13 mouse cellular contexts compared by ENCODE assay signal in the genomic region with DNA sequence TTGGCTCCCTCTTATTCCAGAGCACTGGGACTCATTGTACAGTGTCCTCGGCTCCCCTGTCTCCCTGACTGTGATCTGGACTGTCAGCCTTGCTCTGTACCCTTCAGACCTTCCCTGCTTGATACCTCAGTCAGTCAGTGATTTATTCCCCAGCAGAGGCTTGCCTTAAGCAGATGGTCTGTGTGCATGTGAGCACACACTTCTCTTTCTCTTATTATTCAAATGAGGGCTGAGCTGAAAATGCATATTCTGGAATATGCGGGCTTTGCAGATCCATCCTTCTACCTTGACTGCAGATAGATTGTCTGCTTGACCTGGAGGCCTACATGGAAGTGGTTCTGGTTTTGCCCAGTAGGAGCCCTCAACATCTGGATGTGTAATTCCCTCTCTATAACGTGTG. TPM values are rescaled to one million over a fixed set of nuclear protein-coding genes. Genes with fewer than 3 reads are reported as not detected.
DNase-seq lines count a peak whose midpoint lies in the region; ATAC-seq and TF ChIP-seq lines count a peak whose summit lies in the region.
"Had no signal": no experiment of that assay in that cellular context is flagged by ENCODE, and none has a peak within 500 bp of the region (broad histone marks: within the 10 kb centered on the region; RNA-seq: fewer than 3 reads in every experiment).

No protein-coding gene starts in this region.

- TF ChIP-seq POLR2A in limb, embryonic 14.5 days (IDR thresholded peaks at IDR 0.05; ENCODE audit: borderline replicate concordance, extremely low read depth, insufficient read depth, insufficient read length) = no peak
- no peak for TF ChIP-seq POLR2A in olfactory bulb, adult 2 months (IDR thresholded peaks at IDR 0.05; ENCODE audit: insufficient read depth, low read depth, low read length)

- WGBS in neural tube, embryonic 11.5 days = 32% methylated on average over 3 of the region's 3 CpGs
- WGBS in forebrain, embryonic 16.5 days = 47% methylated on average over 3 of the region's 3 CpGs
- 56% methylated on average over 3 of the region's 3 CpGs for WGBS in limb, embryonic 14.5 days
- 63% methylated on average over 3 of the region's 3 CpGs for WGBS in olfactory bulb, adult 2 months
- WGBS in intestine, postnatal 0 days = 84% methylated on average over 3 of the region's 3 CpGs

- ATAC-seq in neural tube, embryonic 11.5 days (ENCODE audit: insufficient read depth, low FRiP score, low TSS enrichment) = no peak
- ATAC-seq in forebrain, embryonic 16.5 days = peak; percentile 26; the same call in 1 of the 2 replicates
- ATAC-seq in limb, embryonic 14.5 days (ENCODE audit: low FRiP score, low read depth) = no peak
- no peak for ATAC-seq in intestine, postnatal 0 days

- no peaks in the 10 kb centered on the region for H3K27me3 ChIP-seq in neural tube, embryonic 11.5 days (ENCODE audit: control insufficient read depth, insufficient read depth, low read length)
- H3K27me3 ChIP-seq in forebrain, embryonic 16.5 days (replicated peaks; ENCODE audit: control insufficient read depth, insufficient read depth, low read length) = no peaks in the 10 kb centered on the region
- H3K27me3 ChIP-seq in limb, embryonic 14.5 days (ENCODE audit: control insufficient read depth, insufficient read depth, low read length) = no peaks in the 10 kb centered on the region
- no peaks in the 10 kb centered on the region for H3K27me3 ChIP-seq in intestine, postnatal 0 days (replicated peaks; ENCODE audit: control insufficient read depth, insufficient read depth, low read length)
- H3K27me3 ChIP-seq: heart, embryonic 15.5 days had no signal

- H3K36me3 ChIP-seq in neural tube, embryonic 11.5 days (ENCODE audit: control insufficient read depth, insufficient read depth, low read length) = peaks cover 2% of the 10 kb centered on the region; the same call in 1 of the 2 replicates
- peaks cover under 1% of the 10 kb centered on the region; the same call in 1 of the 2 replicates for H3K36me3 ChIP-seq in forebrain, embryonic 16.5 days (ENCODE audit: control insufficient read depth, insufficient read depth)
- H3K36me3 ChIP-seq in limb, embryonic 14.5 days (ENCODE audit: control insufficient read depth, insufficient read depth, low read length) = peaks cover 22% of the 10 kb centered on the region
- peaks cover 56% of the 10 kb centered on the region for H3K36me3 ChIP-seq in intestine, postnatal 0 days (ENCODE audit: control insufficient read depth, insufficient read depth)

- intact Hi-C loops in left cerebral cortex, postnatal 25 days (cut with DNase I) = no loop called here

- H3K9me3 ChIP-seq in neural tube, embryonic 11.5 days (ENCODE audit: control insufficient read depth, low read length) = no peaks in the 10 kb centered on the region
- no peaks in the 10 kb centered on the region for H3K9me3 ChIP-seq in forebrain, embryonic 16.5 days (ENCODE audit: control insufficient read depth, low read length)
- no peaks in the 10 kb centered on the region for H3K9me3 ChIP-seq in limb, embryonic 14.5 days (ENCODE audit: control insufficient read depth, low read length)
- H3K9me3 ChIP-seq in intestine, postnatal 0 days (ENCODE audit: control insufficient read depth) = no peaks in the 10 kb centered on the region
- H3K9me3 ChIP-seq: heart, embryonic 15.5 days; megakaryocyte, embryonic 14.5 days had no signal

- H3K4me2 ChIP-seq in neural tube, embryonic 11.5 days (ENCODE audit: low read depth) = no peak overlapping the region; the same call in 1 of the 2 replicates
- H3K4me2 ChIP-seq in forebrain, embryonic 16.5 days (ENCODE audit: low read length) = no peak overlapping the region
- H3K4me2 ChIP-seq in limb, embryonic 14.5 days (replicated peaks; ENCODE audit: low read depth, low read length, severe bottlenecking) = no peak overlapping the region
- H3K4me2 ChIP-seq in intestine, postnatal 0 days (replicated peaks; ENCODE audit: low read depth) = no peak overlapping the region
- H3K4me2 ChIP-seq: heart, embryonic 15.5 days; liver, embryonic 11.5 days had no signal

- H3K4me1 ChIP-seq in neural tube, embryonic 11.5 days (ENCODE audit: control insufficient read depth, insufficient read depth, low read length) = peaks cover 82% of the 10 kb centered on the region
- H3K4me1 ChIP-seq in forebrain, embryonic 16.5 days (replicated peaks; ENCODE audit: control insufficient read depth, insufficient read depth, low read length) = peaks cover 52% of the 10 kb centered on the region
- H3K4me1 ChIP-seq in limb, embryonic 14.5 days (ENCODE audit: control insufficient read depth, insufficient read depth, low read length) = peaks cover 83% of the 10 kb centered on the region
- peaks cover 50% of the 10 kb centered on the region for H3K4me1 ChIP-seq in olfactory bulb, adult 2 months (ENCODE audit: control insufficient read depth, insufficient read depth, low read length)
- H3K4me1 ChIP-seq in intestine, postnatal 0 days (replicated peaks; ENCODE audit: control insufficient read depth, insufficient read depth, low read length) = peaks cover 3% of the 10 kb centered on the region; the same call in 1 of the 2 replicates

- peak overlapping the region; percentile 99 for H3K27ac ChIP-seq in neural tube, embryonic 11.5 days (ENCODE audit: low read depth, low read length)
- peak overlapping the region; percentile 97 for H3K27ac ChIP-seq in forebrain, embryonic 16.5 days (ENCODE audit: low read length)
- peak overlapping the region; percentile 93 for H3K27ac ChIP-seq in limb, embryonic 14.5 days (replicated peaks; ENCODE audit: low read depth, low read length)
- H3K27ac ChIP-seq in olfactory bulb, adult 2 months (ENCODE audit: insufficient read depth, low read depth, low read length) = peak overlapping the region; percentile 80
- no peak overlapping the region for H3K27ac ChIP-seq in intestine, postnatal 0 days (ENCODE audit: low read depth, low read length)
- H3K27ac ChIP-seq: gastrocnemius, adult 2 months; heart, embryonic 15.5 days had no signal

- DNase-seq in neural tube, embryonic 11.5 days (ENCODE audit: low spot score) = no peak
- no peak for DNase-seq in neural tube, embryonic 10.5 days (ENCODE audit: extremely low spot score, low spot score)
- no peak for DNase-seq in limb, embryonic 14.5 days (ENCODE audit: low spot score)
- no peak for DNase-seq in left cerebral cortex, postnatal 25 days (ENCODE audit: low spot score in 2 of 2)
- no peak for DNase-seq in natural killer cell, adult 2 months (ENCODE audit: low spot score in 2 of 2)
- DNase-seq: gastrocnemius, adult 2 months; kidney, postnatal 10 days had no signal

- H3K4me3 ChIP-seq in neural tube, embryonic 11.5 days (ENCODE audit: low read depth, low read length) = no peak overlapping the region
- no peak overlapping the region for H3K4me3 ChIP-seq in forebrain, embryonic 16.5 days (replicated peaks; ENCODE audit: low read length)
- H3K4me3 ChIP-seq in limb, embryonic 14.5 days (replicated peaks; ENCODE audit: low read length) = no peak overlapping the region
- no peak overlapping the region for H3K4me3 ChIP-seq in olfactory bulb, adult 2 months (ENCODE audit: insufficient read depth, low read depth, low read length)
- no peak overlapping the region for H3K4me3 ChIP-seq in intestine, postnatal 0 days (ENCODE audit: low read depth, low read length)
- H3K4me3 ChIP-seq: gastrocnemius, adult 2 months; heart, embryonic 15.5 days; megakaryocyte, embryonic 14.5 days had no signal

- H3K9ac ChIP-seq in neural tube, embryonic 11.5 days (ENCODE audit: low read length) = peak overlapping the region; percentile 8
- no peak overlapping the region for H3K9ac ChIP-seq in forebrain, embryonic 16.5 days (replicated peaks; ENCODE audit: low read depth, low read length)
- no peak overlapping the region for H3K9ac ChIP-seq in limb, embryonic 14.5 days (ENCODE audit: low read depth, low read length, severe bottlenecking)
- no peak overlapping the region for H3K9ac ChIP-seq in intestine, postnatal 0 days (ENCODE audit: low read depth, low read length)
- H3K9ac ChIP-seq: heart, embryonic 15.5 days had no signal

- no peak for TF ChIP-seq CTCF in olfactory bulb, adult 2 months (IDR thresholded peaks at IDR 0.05; ENCODE audit: insufficient read depth, low read depth, low read length)
- TF ChIP-seq CTCF in intestine, postnatal 0 days (IDR thresholded peaks at IDR 0.05; ENCODE audit: low read depth) = no peak

RNA-seq across cellular contexts. Expression of gene Gpr84, which starts 12.4 kb away (rescaled TPM):
- polyA plus RNA-seq in neural tube, embryonic 11.5 days (2014; fragmentation: Nextera tagmentation; extraction: Ambion mirVana) = 0.34 and 0.50 TPM in 2 replicates
- polyA plus RNA-seq in forebrain, embryonic 16.5 days (2015; fragmentation: Nextera tagmentation; extraction: Ambion mirVana) = 0.24 and 0.73 TPM in 2 replicates
- 0.34 and 0.53 TPM in 2 replicates for polyA plus RNA-seq in limb, embryonic 14.5 days (2012; rRNA removed)
- polyA plus RNA-seq in limb, embryonic 14.5 days (2014; fragmentation: Nextera tagmentation; extraction: Ambion mirVana) = 0.23 and 0.51 TPM in 2 replicates
- not detected in 2 replicates for polyA plus RNA-seq in olfactory bulb, adult 2 months (2012; ENCODE audit: insufficient read depth, insufficient read length, low replicate concordance, missing spikeins)
- under 1 TPM; 0.69 to 0.94 TPM for total RNA-seq in left cerebral cortex, postnatal 25 days (2021)
- polyA plus RNA-seq in intestine, postnatal 0 days (2015; fragmentation: Nextera tagmentation; extraction: Ambion mirVana) = not detected in 2 replicates
- total RNA-seq: gastrocnemius, adult 2 months had no signal

RNA-seq across cellular contexts. Expression of gene Copz1, which starts 25.5 kb away (rescaled TPM):
- 307 and 317 TPM in 2 replicates for polyA plus RNA-seq in neural tube, embryonic 11.5 days (2014; fragmentation: Nextera tagmentation; extraction: Ambion mirVana)
- 221 TPM in 2 replicates for polyA plus RNA-seq in forebrain, embryonic 16.5 days (2015; fragmentation: Nextera tagmentation; extraction: Ambion mirVana)
- polyA plus RNA-seq in limb, embryonic 14.5 days (2012; rRNA removed) = 200 and 228 TPM in 2 replicates
- polyA plus RNA-seq in limb, embryonic 14.5 days (2014; fragmentation: Nextera tagmentation; extraction: Ambion mirVana) = 292 and 298 TPM in 2 replicates
- polyA plus RNA-seq in olfactory bulb, adult 2 months (2012; ENCODE audit: insufficient read depth, insufficient read length, low replicate concordance, missing spikeins) = not detected in 2 replicates
- total RNA-seq in left cerebral cortex, postnatal 25 days (2021) = 100 to 1,000 TPM; 101 to 102 TPM
- 248 and 253 TPM in 2 replicates for polyA plus RNA-seq in intestine, postnatal 0 days (2015; fragmentation: Nextera tagmentation; extraction: Ambion mirVana)

RNA-seq across cellular contexts. Expression of gene Nfe2, which starts 39.8 kb away (rescaled TPM):
- polyA plus RNA-seq in neural tube, embryonic 11.5 days (2014; fragmentation: Nextera tagmentation; extraction: Ambion mirVana) = 6.5 and 7.3 TPM in 2 replicates
- polyA plus RNA-seq in forebrain, embryonic 16.5 days (2015; fragmentation: Nextera tagmentation; extraction: Ambion mirVana) = 0.30 and 0.39 TPM in 2 replicates
- 1.5 and 3.4 TPM in 2 replicates for polyA plus RNA-seq in limb, embryonic 14.5 days (2012; rRNA removed)
- polyA plus RNA-seq in limb, embryonic 14.5 days (2014; fragmentation: Nextera tagmentation; extraction: Ambion mirVana) = 1.5 and 2.4 TPM in 2 replicates
- not detected in 2 replicates for polyA plus RNA-seq in olfactory bulb, adult 2 months (2012; ENCODE audit: insufficient read depth, insufficient read length, low replicate concordance, missing spikeins)
- total RNA-seq in left cerebral cortex, postnatal 25 days (2021) = not detected
- polyA plus RNA-seq in intestine, postnatal 0 days (2015; fragmentation: Nextera tagmentation; extraction: Ambion mirVana) = 0.82 and 0.90 TPM in 2 replicates
- total RNA-seq: gastrocnemius, adult 2 months had no signal

RNA-seq across cellular contexts. Expression of gene Zfp385a, which starts 41.9 kb away (rescaled TPM):
- 26.1 and 27.5 TPM in 2 replicates for polyA plus RNA-seq in neural tube, embryonic 11.5 days (2014; fragmentation: Nextera tagmentation; extraction: Ambion mirVana)
- polyA plus RNA-seq in forebrain, embryonic 16.5 days (2015; fragmentation: Nextera tagmentation; extraction: Ambion mirVana) = 12.2 and 13.1 TPM in 2 replicates
- 23.4 and 28.8 TPM in 2 replicates for polyA plus RNA-seq in limb, embryonic 14.5 days (2012; rRNA removed)
- 16.4 and 19.1 TPM in 2 replicates for polyA plus RNA-seq in limb, embryonic 14.5 days (2014; fragmentation: Nextera tagmentation; extraction: Ambion mirVana)
- polyA plus RNA-seq in olfactory bulb, adult 2 months (2012; ENCODE audit: insufficient read depth, insufficient read length, low replicate concordance, missing spikeins) = not detected in 2 replicates
- 10 to 100 TPM; 62.4 to 64.8 TPM for total RNA-seq in left cerebral cortex, postnatal 25 days (2021)
- polyA plus RNA-seq in intestine, postnatal 0 days (2015; fragmentation: Nextera tagmentation; extraction: Ambion mirVana) = 2.9 and 3.1 TPM in 2 replicates

RNA-seq across cellular contexts. Expression of gene Hnrnpa1, which starts 57.8 kb away (rescaled TPM):
- 1,373 and 1,392 TPM in 2 replicates for polyA plus RNA-seq in neural tube, embryonic 11.5 days (2014; fragmentation: Nextera tagmentation; extraction: Ambion mirVana)
- polyA plus RNA-seq in forebrain, embryonic 16.5 days (2015; fragmentation: Nextera tagmentation; extraction: Ambion mirVana) = 935 and 1,030 TPM in 2 replicates
- 830 and 1,175 TPM in 2 replicates for polyA plus RNA-seq in limb, embryonic 14.5 days (2012; rRNA removed)
- polyA plus RNA-seq in limb, embryonic 14.5 days (2014; fragmentation: Nextera tagmentation; extraction: Ambion mirVana) = 704 and 769 TPM in 2 replicates
- polyA plus RNA-seq in olfactory bulb, adult 2 months (2012; ENCODE audit: insufficient read depth, insufficient read length, low replicate concordance, missing spikeins) = 185 and 643 TPM in 2 replicates
- total RNA-seq in left cerebral cortex, postnatal 25 days (2021) = 100 to 1,000 TPM; 218 to 219 TPM
- polyA plus RNA-seq in intestine, postnatal 0 days (2015; fragmentation: Nextera tagmentation; extraction: Ambion mirVana) = 219 and 224 TPM in 2 replicates
